Mouse (Mus musculus): ENCODE data around the gene Cep295. TPM values are rescaled to one million over a fixed set of nuclear protein-coding genes. Genes with fewer than 3 reads are reported as not detected.

Gene Cep295
- polyA plus RNA-seq, 1 experiment from 2014 or later: 26.2 TPM

DNA sequence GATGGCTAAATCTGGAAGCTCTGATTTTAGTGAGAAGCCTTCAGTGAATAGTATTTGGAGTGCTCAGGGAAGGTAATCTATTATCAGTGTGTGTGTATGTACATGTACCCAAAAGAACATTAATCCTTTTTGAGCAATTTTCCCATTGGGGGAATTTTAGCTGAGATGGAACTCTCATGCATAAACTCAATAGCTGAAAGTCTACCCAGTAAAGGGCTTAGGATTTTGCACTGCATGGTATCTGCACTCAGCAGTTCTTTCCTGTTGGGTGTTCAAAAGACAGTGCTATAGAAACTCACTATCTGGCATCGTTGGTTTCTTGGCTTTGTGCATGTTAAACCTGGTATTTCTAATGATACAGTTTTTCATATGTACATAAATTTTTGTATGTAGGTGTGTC, 43.0 kb downstream of the Cep295 start:
- ATAC-seq (ENCODE audit: insufficient read depth) (no peak), DNase-seq (no peak)
- Histone ChIP-seq H3K4me2 (no peak overlapping the region), H3K27ac (ENCODE audit: low read depth) (no peak overlapping the region), H3K9ac (no peak overlapping the region), H3K27me3 (ENCODE audit: insufficient read depth, low read length) (no peaks in the 10 kb centered on the region), H3K9me3 (ENCODE audit: low read depth, low read length) (no peaks in the 10 kb centered on the region), H3K36me3 (ENCODE audit: insufficient read depth) (peaks cover 83% of the 10 kb centered on the region), H3K4me3 (ENCODE audit: low read depth, low read length) (no peak overlapping the region), H3K4me1 (ENCODE audit: insufficient read depth) (no peaks in the 10 kb centered on the region)
- WGBS: 97% methylated on average over 1 of the region's 1 CpGs
- no peak for TF ChIP-seq CTCF (IDR thresholded peaks at IDR 0.05; ENCODE audit: low read depth)

- no peak overlapping the region for H3K4me3 ChIP-seq (ENCODE audit: low read depth, low read length)
- no peak for ATAC-seq (ENCODE audit: insufficient read depth)
- no peak overlapping the region for H3K4me2 ChIP-seq
- no peak overlapping the region for H3K9ac ChIP-seq
- H3K36me3 ChIP-seq (ENCODE audit: insufficient read depth): peaks cover 90% of the 10 kb centered on the region
- no peak for TF ChIP-seq CTCF (IDR thresholded peaks at IDR 0.05; ENCODE audit: low read depth)
- H3K9me3 ChIP-seq (ENCODE audit: low read depth, low read length): no peaks in the 10 kb centered on the region
- H3K4me1 ChIP-seq (ENCODE audit: insufficient read depth): peaks cover 6% of the 10 kb centered on the region; the same call in 1 of the 2 replicates
- no peak overlapping the region for H3K27ac ChIP-seq (ENCODE audit: low read depth)
- DNase-seq: no peak
- no peaks in the 10 kb centered on the region for H3K27me3 ChIP-seq (ENCODE audit: insufficient read depth, low read length)
- 87% methylated on average over 5 of the region's 5 CpGs for WGBS
Observed at GRCm38 (mm10) chr9:15313633-15314032, 44.0 kb downstream of the Cep295 start.

DNA sequence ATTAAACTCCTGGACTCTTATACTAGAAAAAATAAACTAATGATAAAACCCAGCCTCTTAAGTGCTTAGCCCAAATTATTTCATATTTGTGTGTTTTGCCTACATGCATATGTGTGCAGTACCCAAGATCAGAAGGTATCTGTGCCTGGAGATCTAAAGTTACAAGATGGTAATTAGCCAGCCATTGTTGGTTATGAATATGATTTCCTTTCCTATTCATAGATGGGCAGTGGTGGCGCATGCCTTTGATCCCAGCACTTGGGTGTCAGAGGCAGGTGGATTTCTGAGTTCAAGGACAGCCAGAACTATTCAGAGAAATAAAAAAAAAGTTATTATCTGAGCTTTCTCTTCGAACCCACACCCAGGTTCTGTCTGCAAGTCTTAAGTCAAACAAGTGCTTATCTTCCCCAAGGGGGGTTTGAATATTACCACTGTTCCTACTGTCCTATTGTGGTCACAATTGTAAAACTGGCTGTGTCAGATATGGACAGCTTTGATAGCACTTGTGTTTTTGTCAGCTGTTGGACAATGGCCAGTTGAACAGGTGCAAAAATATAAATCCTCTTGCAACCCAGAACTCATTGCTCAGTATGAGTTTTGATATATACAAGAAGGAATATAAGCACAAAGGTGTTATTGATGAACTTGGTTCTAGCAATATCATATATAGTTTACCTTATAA, 45.4 kb downstream of the Cep295 start:
- H3K9me3 ChIP-seq (ENCODE audit: low read depth, low read length): no peaks in the 10 kb centered on the region
- no peak overlapping the region for H3K27ac ChIP-seq (ENCODE audit: low read depth)
- H3K9ac ChIP-seq: no peak overlapping the region
- no peaks in the 10 kb centered on the region for H3K27me3 ChIP-seq (ENCODE audit: insufficient read depth, low read length)
- WGBS: 94% methylated on average over 2 of the region's 2 CpGs
- peaks cover 11% of the 10 kb centered on the region for H3K4me1 ChIP-seq (ENCODE audit: insufficient read depth)
- H3K4me3 ChIP-seq (ENCODE audit: low read depth, low read length): no peak overlapping the region
- H3K4me2 ChIP-seq: no peak overlapping the region
- peaks cover 92% of the 10 kb centered on the region for H3K36me3 ChIP-seq (ENCODE audit: insufficient read depth)
- DNase-seq (no peak), ATAC-seq (ENCODE audit: insufficient read depth) (no peak)
- no peak for TF ChIP-seq CTCF (IDR thresholded peaks at IDR 0.05; ENCODE audit: low read depth)

GRCm38 (mm10) chr9:15310179-15310578, 47.4 kb downstream of the Cep295 start:
- no peak for TF ChIP-seq CTCF (IDR thresholded peaks at IDR 0.05; ENCODE audit: low read depth)
- ATAC-seq (ENCODE audit: insufficient read depth) (no peak), DNase-seq (no peak)
- Histone ChIP-seq H3K4me2 (no peak overlapping the region), H3K4me3 (ENCODE audit: low read depth, low read length) (no peak overlapping the region), H3K4me1 (ENCODE audit: insufficient read depth) (peaks cover 11% of the 10 kb centered on the region), H3K27ac (ENCODE audit: low read depth) (no peak overlapping the region), H3K9ac (no peak overlapping the region), H3K36me3 (ENCODE audit: insufficient read depth) (peaks cover 78% of the 10 kb centered on the region), H3K9me3 (ENCODE audit: low read depth, low read length) (no peaks in the 10 kb centered on the region), H3K27me3 (ENCODE audit: insufficient read depth, low read length) (no peaks in the 10 kb centered on the region)
- 88% methylated on average over 1 of the region's 1 CpGs for WGBS

DNA sequence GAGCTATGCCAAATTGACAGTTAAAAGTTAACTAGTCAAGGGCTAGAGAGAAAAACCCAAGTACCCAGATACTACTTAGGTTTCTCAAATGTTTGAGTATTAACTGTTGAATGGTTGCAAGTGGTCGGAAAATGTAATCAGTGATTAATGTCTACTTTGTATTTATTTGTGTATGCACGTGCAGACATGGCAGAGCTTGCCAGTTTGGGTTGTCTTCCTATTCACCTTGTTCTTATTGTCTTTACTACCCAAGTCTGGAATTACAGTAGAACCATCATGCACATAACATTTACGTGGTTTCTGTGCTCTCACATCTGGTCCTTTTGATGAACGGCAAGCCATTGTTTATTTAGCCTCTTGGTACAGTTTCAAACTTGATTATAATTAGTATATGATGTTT, 48.2 kb downstream of the Cep295 start:
- Histone ChIP-seq H3K27me3 (ENCODE audit: insufficient read depth, low read length) (no peaks in the 10 kb centered on the region), H3K9me3 (ENCODE audit: low read depth, low read length) (no peaks in the 10 kb centered on the region), H3K4me2 (peak overlapping the region; percentile 95), H3K36me3 (ENCODE audit: insufficient read depth) (peaks cover 70% of the 10 kb centered on the region), H3K27ac (ENCODE audit: low read depth) (no peak overlapping the region), H3K4me3 (ENCODE audit: low read depth, low read length) (0 out of 2 replicates have a peak overlapping the region, but pooled peaks have one; percentile 14), H3K9ac (no peak overlapping the region; the same call in 1 of the 2 replicates), H3K4me1 (ENCODE audit: insufficient read depth) (peaks cover 11% of the 10 kb centered on the region)
- ATAC-seq (ENCODE audit: insufficient read depth): no peak
- no peak for DNase-seq
- WGBS: 33% methylated on average over 4 of the region's 4 CpGs
- TF ChIP-seq CTCF (IDR thresholded peaks at IDR 0.05; ENCODE audit: low read depth): no peak

- Histone ChIP-seq H3K27ac (ENCODE audit: low read depth) (no peak overlapping the region), H3K4me3 (ENCODE audit: low read depth, low read length) (peak overlapping the region; percentile 93), H3K9ac (no peak overlapping the region), H3K36me3 (ENCODE audit: insufficient read depth) (peaks cover 59% of the 10 kb centered on the region), H3K27me3 (ENCODE audit: insufficient read depth, low read length) (no peaks in the 10 kb centered on the region), H3K4me1 (ENCODE audit: insufficient read depth) (peaks cover 11% of the 10 kb centered on the region), H3K4me2 (peak overlapping the region; percentile 95), H3K9me3 (ENCODE audit: low read depth, low read length) (no peaks in the 10 kb centered on the region)
- no peak for ATAC-seq (ENCODE audit: insufficient read depth)
- 44% methylated on average over 2 of the region's 2 CpGs for WGBS
- no peak for DNase-seq
- TF ChIP-seq CTCF (IDR thresholded peaks at IDR 0.05; ENCODE audit: low read depth): no peak
Observed at GRCm38 (mm10) chr9:15308254-15308653, 49.3 kb downstream of the Cep295 start.

DNA sequence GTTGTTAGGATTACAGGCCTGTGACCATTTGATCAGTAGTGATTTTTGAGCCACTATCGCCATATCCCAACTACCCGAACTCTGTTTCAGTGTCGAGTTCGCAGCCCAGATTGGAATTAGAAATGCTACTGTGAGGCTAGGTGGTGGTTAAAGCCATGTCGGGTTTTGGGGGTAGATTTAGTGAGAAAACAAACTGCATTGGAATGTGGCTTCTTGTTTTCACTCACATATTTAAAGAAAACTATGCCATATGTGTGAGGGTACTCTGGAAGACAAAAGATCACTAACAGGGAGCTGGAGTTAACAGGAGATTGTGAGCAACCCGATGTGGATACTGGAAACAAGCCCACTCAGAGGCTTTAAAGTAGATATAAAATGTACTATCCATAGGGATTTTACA, 50.3 kb downstream of the Cep295 start:
- peak overlapping the region; percentile 93 for H3K4me3 ChIP-seq (ENCODE audit: low read depth, low read length)
- ATAC-seq (ENCODE audit: insufficient read depth): no peak
- H3K27ac ChIP-seq (ENCODE audit: low read depth): peak overlapping the region; percentile 94; the same call in 1 of the 2 replicates
- 8% methylated on average over 6 of the region's 6 CpGs for WGBS
- peak overlapping the region; percentile 95 for H3K4me2 ChIP-seq
- peak overlapping the region; percentile 99 for H3K9ac ChIP-seq
- H3K9me3 ChIP-seq (ENCODE audit: low read depth, low read length): no peaks in the 10 kb centered on the region
- TF ChIP-seq CTCF (IDR thresholded peaks at IDR 0.05; ENCODE audit: low read depth): no peak
- H3K36me3 ChIP-seq (ENCODE audit: insufficient read depth): peaks cover 49% of the 10 kb centered on the region
- H3K27me3 ChIP-seq (ENCODE audit: insufficient read depth, low read length): no peaks in the 10 kb centered on the region
- no peak for DNase-seq
- H3K4me1 ChIP-seq (ENCODE audit: insufficient read depth): peaks cover 11% of the 10 kb centered on the region
